In genomic region chr6:15537279-15537678, GRCm38 (mm10) we compare ENCODE assay signal across 34 mouse cellular contexts.
"Had no signal": no experiment of that assay in that cellular context is flagged by ENCODE, and none has a peak within 500 bp of the region (broad histone marks: within the 10 kb centered on the region; RNA-seq: fewer than 3 reads in every experiment).

No protein-coding gene starts in this region.

- ATAC-seq: hindbrain, embryonic 16.5 days; hindbrain, postnatal 0 days; inflammation-experienced regulatory T-cells, adult 6 months; intestine, embryonic 15.5 days; intestine, embryonic 16.5 days; intestine, postnatal 0 days had no signal

- H3K36me3 ChIP-seq: heart, embryonic 12.5 days; heart, embryonic 13.5 days; heart, embryonic 15.5 days; hindbrain, embryonic 10.5 days; hindbrain, embryonic 13.5 days; hindbrain, embryonic 15.5 days; intestine, embryonic 15.5 days; kidney, embryonic 15.5 days had no signal

- H3K4me3 ChIP-seq: heart, embryonic 12.5 days; heart, embryonic 13.5 days; heart, embryonic 15.5 days; hindbrain, embryonic 10.5 days; hindbrain, embryonic 13.5 days; hindbrain, embryonic 15.5 days; intestine, embryonic 15.5 days; kidney, embryonic 15.5 days; layer of hippocampus, adult 2 months; left cerebral cortex, adult 2 months had no signal

- H3K4me1 ChIP-seq: heart, embryonic 12.5 days; heart, embryonic 13.5 days; heart, embryonic 15.5 days; hindbrain, embryonic 10.5 days; hindbrain, embryonic 13.5 days; hindbrain, embryonic 15.5 days; intestine, embryonic 15.5 days; kidney, embryonic 15.5 days had no signal

- H3K27me3 ChIP-seq: heart, embryonic 12.5 days; heart, embryonic 13.5 days; heart, embryonic 15.5 days; hindbrain, embryonic 13.5 days; hindbrain, embryonic 15.5 days; intestine, embryonic 15.5 days; kidney, embryonic 15.5 days had no signal

- H3K9ac ChIP-seq: heart, embryonic 12.5 days; heart, embryonic 13.5 days; heart, embryonic 15.5 days; hindbrain, embryonic 13.5 days; hindbrain, embryonic 14.5 days; hindbrain, embryonic 15.5 days; intestine, embryonic 15.5 days; kidney, embryonic 15.5 days had no signal

- H3K9me3 ChIP-seq: heart, embryonic 12.5 days; heart, embryonic 13.5 days; heart, embryonic 15.5 days; hindbrain, embryonic 10.5 days; hindbrain, embryonic 13.5 days; hindbrain, embryonic 15.5 days; intestine, embryonic 15.5 days; kidney, embryonic 15.5 days had no signal

- DNase-seq: heart, postnatal 10 days; heart, postnatal 14 days; heart, postnatal 36 days; heart, postnatal 4 days; kidney, adult 11 months; kidney, adult 18-20 months; kidney, adult 2 months; kidney, adult 8-10 months; kidney, adult 9 months; kidney, postnatal 10 days; kidney, postnatal 14 days; kidney, postnatal 25 days; kidney, postnatal 36 days; kidney, postnatal 4 days; layer of hippocampus, adult 9-11 months; layer of hippocampus, postnatal 36 days had no signal

- H3K27ac ChIP-seq: heart, embryonic 13.5 days; heart, embryonic 15.5 days; hindbrain, embryonic 10.5 days; hindbrain, embryonic 13.5 days; hindbrain, embryonic 14.5 days; hindbrain, embryonic 15.5 days; hindbrain, postnatal 0 days; intestine, embryonic 15.5 days; kidney, embryonic 15.5 days; kidney, postnatal 0 days; layer of hippocampus, adult 2 months; left cerebral cortex, adult 2 months had no signal

- H3K4me2 ChIP-seq: heart, embryonic 11.5 days; heart, embryonic 12.5 days; heart, embryonic 13.5 days; heart, embryonic 15.5 days; hindbrain, embryonic 13.5 days; hindbrain, embryonic 14.5 days; hindbrain, embryonic 15.5 days; intestine, embryonic 15.5 days; kidney, embryonic 15.5 days had no signal
